Mouse (Mus musculus): ENCODE data around the gene Atp6v1g1. TPM values are rescaled to one million over a fixed set of nuclear protein-coding genes. Genes with fewer than 3 reads are reported as not detected.

Gene Atp6v1g1
- polyA plus RNA-seq (2016; fragmentation: Nextera tagmentation; extraction: Ambion mirVana) = 310 and 365 TPM in 2 replicates

- H3K4me1 ChIP-seq (replicated peaks) = peaks cover 35% of the 10 kb centered on the region
- no peaks in the 10 kb centered on the region for H3K27me3 ChIP-seq (ENCODE audit: insufficient read depth, poor library complexity, severe bottlenecking)
- DNase-seq (ENCODE audit: low spot score) = peak; percentile 98
- H3K9me3 ChIP-seq = no peaks in the 10 kb centered on the region
- WGBS = under 1% methylated on average over 57 of the region's 57 CpGs
- H3K27ac ChIP-seq = peak within 1 kb of the TSS; percentile 97
- H3K4me3 ChIP-seq = peak within 1 kb of the TSS; percentile 92
- H3K36me3 ChIP-seq = peaks cover 23% of the 10 kb centered on the region
Observed at GRCm38 (mm10) chr4:63544494-63545230, at the start of gene Atp6v1g1. Gene Atp6v1g1 (plus strand): TSS chr4:63544772.

GRCm38 (mm10) chr4:63494967-63495914, 49.3 kb upstream of the Atp6v1g1 start:
- Histone ChIP-seq H3K27me3 (ENCODE audit: insufficient read depth, poor library complexity, severe bottlenecking) (peaks cover 32% of the 10 kb centered on the region), H3K4me1 (replicated peaks) (peaks cover 60% of the 10 kb centered on the region), H3K4me3 (peak overlapping the region; percentile 76), H3K9me3 (no peaks in the 10 kb centered on the region), H3K36me3 (no peaks in the 10 kb centered on the region), H3K27ac (peak overlapping the region; percentile 92)
- under 1% methylated on average over 107 of the region's 107 CpGs for WGBS
- peak; percentile 70 for DNase-seq (ENCODE audit: low spot score)

- Histone ChIP-seq H3K4me1 (replicated peaks) (peaks cover 58% of the 10 kb centered on the region), H3K27me3 (ENCODE audit: insufficient read depth, poor library complexity, severe bottlenecking) (peaks cover 35% of the 10 kb centered on the region), H3K4me3 (peak within 1 kb of the TSS; percentile 76), H3K36me3 (no peaks in the 10 kb centered on the region), H3K27ac (peak within 1 kb of the TSS; percentile 92), H3K9me3 (no peaks in the 10 kb centered on the region)
- DNase-seq (ENCODE audit: low spot score) = peak; percentile 88
- WGBS = under 1% methylated on average over 34 of the region's 34 CpGs
Observed at GRCm38 (mm10) chr4:63495915-63496278, 48.7 kb upstream of the Atp6v1g1 start, which contains the start of gene Whrn. Gene Whrn (minus strand): TSS chr4:63495991.

GRCm38 (mm10) chr4:63496312-63496711, 48.3 kb upstream of the Atp6v1g1 start:
- Histone ChIP-seq H3K4me3 (peak overlapping the region; percentile 76), H3K27me3 (ENCODE audit: insufficient read depth, poor library complexity, severe bottlenecking) (peaks cover 39% of the 10 kb centered on the region), H3K36me3 (no peaks in the 10 kb centered on the region), H3K4me1 (replicated peaks) (peaks cover 58% of the 10 kb centered on the region), H3K9me3 (no peaks in the 10 kb centered on the region), H3K27ac (peak overlapping the region; percentile 92)
- DNase-seq (ENCODE audit: low spot score) = no peak
- WGBS = 14% methylated on average over 6 of the region's 6 CpGs

GRCm38 (mm10) chr4:63498346-63498745, 46.2 kb upstream of the Atp6v1g1 start:
- no peaks in the 10 kb centered on the region for H3K9me3 ChIP-seq
- H3K27ac ChIP-seq = peak overlapping the region; percentile 35; the same call in 1 of the 2 replicates
- peaks cover 34% of the 10 kb centered on the region for H3K27me3 ChIP-seq (ENCODE audit: insufficient read depth, poor library complexity, severe bottlenecking)
- H3K4me1 ChIP-seq (replicated peaks) = peaks cover 46% of the 10 kb centered on the region
- no peak overlapping the region for H3K4me3 ChIP-seq
- DNase-seq (ENCODE audit: low spot score) = peak; percentile 17
- H3K36me3 ChIP-seq = no peaks in the 10 kb centered on the region
- 34% methylated on average over 3 of the region's 3 CpGs for WGBS

DNA sequence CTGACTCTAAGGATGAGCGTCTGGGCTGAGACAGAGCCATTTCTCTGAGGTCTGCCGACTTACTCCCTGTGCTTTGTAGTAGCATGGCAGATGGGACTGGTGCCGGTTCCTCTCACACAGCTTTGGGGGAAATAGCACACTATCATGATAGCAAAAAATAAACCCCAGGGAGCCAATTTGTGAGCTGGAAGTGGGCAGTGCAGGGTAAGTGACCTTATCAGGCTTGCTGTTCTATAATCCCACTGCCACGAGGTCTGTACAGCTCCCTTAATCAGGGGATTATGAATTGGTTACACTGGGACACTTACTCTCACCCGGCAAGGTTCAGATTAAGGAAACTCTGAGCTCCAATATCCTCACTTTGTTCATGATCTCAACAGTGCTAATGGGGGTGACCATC, 43.5 kb upstream of the Atp6v1g1 start:
- Histone ChIP-seq H3K27ac (no peak overlapping the region), H3K9me3 (no peaks in the 10 kb centered on the region), H3K4me1 (replicated peaks) (peaks cover 22% of the 10 kb centered on the region), H3K4me3 (no peak overlapping the region), H3K36me3 (no peaks in the 10 kb centered on the region), H3K27me3 (ENCODE audit: insufficient read depth, poor library complexity, severe bottlenecking) (peaks cover 16% of the 10 kb centered on the region; the same call in 1 of the 2 replicates)
- WGBS = 75% methylated on average over 5 of the region's 5 CpGs
- no peak for DNase-seq (ENCODE audit: low spot score)

GRCm38 (mm10) chr4:63503949-63504348, 40.6 kb upstream of the Atp6v1g1 start:
- no peak overlapping the region for H3K4me3 ChIP-seq
- no peaks in the 10 kb centered on the region for H3K36me3 ChIP-seq
- H3K9me3 ChIP-seq = no peaks in the 10 kb centered on the region
- DNase-seq (ENCODE audit: low spot score) = no peak
- H3K27ac ChIP-seq = no peak overlapping the region
- 74% methylated on average over 5 of the region's 5 CpGs for WGBS
- peaks cover 10% of the 10 kb centered on the region; the same call in 1 of the 2 replicates for H3K27me3 ChIP-seq (ENCODE audit: insufficient read depth, poor library complexity, severe bottlenecking)
- no peaks in the 10 kb centered on the region for H3K4me1 ChIP-seq (replicated peaks)

DNA sequence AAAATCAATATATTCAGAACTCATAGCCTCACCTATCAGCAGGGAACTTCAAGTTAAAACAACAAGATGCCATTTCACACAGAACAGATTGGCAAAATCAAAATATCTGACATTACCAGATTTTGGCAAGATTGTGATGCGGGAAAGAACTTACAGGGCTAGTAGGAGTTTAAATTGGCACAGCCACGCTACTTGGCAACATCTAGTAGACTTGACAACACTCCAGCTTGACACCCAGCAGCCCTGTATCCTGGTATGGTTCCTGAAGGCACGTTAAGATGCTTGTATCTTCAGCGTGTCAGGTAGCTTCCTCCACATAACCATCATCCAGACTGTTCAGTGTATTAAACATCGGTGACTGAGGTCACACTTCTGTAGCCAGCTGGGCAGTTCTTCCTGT, 37.1 kb upstream of the Atp6v1g1 start:
- H3K9me3 ChIP-seq = no peaks in the 10 kb centered on the region
- no peaks in the 10 kb centered on the region for H3K36me3 ChIP-seq
- DNase-seq (ENCODE audit: low spot score) = no peak
- no peak overlapping the region for H3K27ac ChIP-seq
- H3K4me3 ChIP-seq = no peak overlapping the region
- H3K4me1 ChIP-seq (replicated peaks) = no peaks in the 10 kb centered on the region
- 78% methylated on average over 5 of the region's 5 CpGs for WGBS
- H3K27me3 ChIP-seq (ENCODE audit: insufficient read depth, poor library complexity, severe bottlenecking) = no peaks in the 10 kb centered on the region

- Histone ChIP-seq H3K4me3 (no peak overlapping the region), H3K4me1 (replicated peaks) (no peaks in the 10 kb centered on the region), H3K27me3 (ENCODE audit: insufficient read depth, poor library complexity, severe bottlenecking) (no peaks in the 10 kb centered on the region), H3K27ac (no peak overlapping the region), H3K9me3 (no peaks in the 10 kb centered on the region), H3K36me3 (no peaks in the 10 kb centered on the region)
- peak; percentile 72 for DNase-seq (ENCODE audit: low spot score)
- WGBS = 25% methylated on average over 4 of the region's 4 CpGs
Observed at GRCm38 (mm10) chr4:63508232-63508631, 36.3 kb upstream of the Atp6v1g1 start.

GRCm38 (mm10) chr4:63512921-63513320, 31.7 kb upstream of the Atp6v1g1 start:
- 85% methylated on average over 2 of the region's 2 CpGs for WGBS

GRCm38 (mm10) chr4:63514454-63514984, 30.1 kb upstream of the Atp6v1g1 start:
- Histone ChIP-seq H3K27ac (no peak overlapping the region), H3K9me3 (no peaks in the 10 kb centered on the region), H3K27me3 (ENCODE audit: insufficient read depth, poor library complexity, severe bottlenecking) (no peaks in the 10 kb centered on the region), H3K36me3 (no peaks in the 10 kb centered on the region), H3K4me3 (no peak overlapping the region), H3K4me1 (replicated peaks) (no peaks in the 10 kb centered on the region)
- DNase-seq (ENCODE audit: low spot score) = no peak
- 79% methylated on average over 4 of the region's 4 CpGs for WGBS

More at GRCm38 (mm10) chr4:63512921-63513320, 31.7 kb upstream of the Atp6v1g1 start:
- Histone ChIP-seq H3K4me1 (replicated peaks) (no peaks in the 10 kb centered on the region), H3K9me3 (no peaks in the 10 kb centered on the region), H3K36me3 (no peaks in the 10 kb centered on the region), H3K27me3 (ENCODE audit: insufficient read depth, poor library complexity, severe bottlenecking) (no peaks in the 10 kb centered on the region), H3K4me3 (no peak overlapping the region), H3K27ac (no peak overlapping the region)
- DNase-seq (ENCODE audit: low spot score) = no peak

GRCm38 (mm10) chr4:63515021-63515420, 29.6 kb upstream of the Atp6v1g1 start:
- Histone ChIP-seq H3K4me3 (no peak overlapping the region), H3K27ac (no peak overlapping the region), H3K36me3 (no peaks in the 10 kb centered on the region), H3K9me3 (no peaks in the 10 kb centered on the region), H3K4me1 (replicated peaks) (no peaks in the 10 kb centered on the region), H3K27me3 (ENCODE audit: insufficient read depth, poor library complexity, severe bottlenecking) (no peaks in the 10 kb centered on the region)
- no peak for DNase-seq (ENCODE audit: low spot score)
- WGBS = 84% methylated on average over 5 of the region's 5 CpGs
